Mouse (Mus musculus) retina, postnatal 7 days (tissue): ENCODE results near the gene Tex11.
"Not testable (repeated sequence)": the region's sequence is repeated elsewhere in the genome, so short reads cannot be mapped to it uniquely, and the experiment has no call there.

Source experiments
- DNase-seq: peaks from one replicate; pipeline ENCODE4 v3.0.0-alpha.2; 2012; ENCODE audit warnings: low read depth, low spot score

Gene Tex11

GRCm38 (mm10) chrX:101059541-101059940 lies at the start of gene Tex11:
Gene Tex11 (minus strand): TSS chrX:101059667.
- no peak for DNase-seq

- DNase-seq = no peak
Observed at GRCm38 (mm10) chrX:101085920-101086319, 26.5 kb upstream of the Tex11 start, which contains the start of gene Slc7a3. Gene Slc7a3 (minus strand): TSS chrX:101086020.

GRCm38 (mm10) chrX:101085211-101085610 lies 25.7 kb upstream of the Tex11 start:
- not testable (repeated sequence) for DNase-seq

- no peak for DNase-seq
Observed at GRCm38 (mm10) chrX:101084192-101084591, 24.7 kb upstream of the Tex11 start.

GRCm38 (mm10) chrX:101065245-101065644 lies 5.8 kb upstream of the Tex11 start:
- no peak for DNase-seq

GRCm38 (mm10) chrX:101063503-101063902 lies 4.0 kb upstream of the Tex11 start:
- no peak for DNase-seq

- no peak for DNase-seq
Observed at GRCm38 (mm10) chrX:100943640-100944039, 115.8 kb downstream of the Tex11 start.

- DNase-seq = no peak
Observed at GRCm38 (mm10) chrX:100839211-100839610, 220.3 kb downstream of the Tex11 start.

- no peak for DNase-seq
Observed at GRCm38 (mm10) chrX:100832806-100833205, 226.7 kb downstream of the Tex11 start.

- DNase-seq = no peak
Observed at GRCm38 (mm10) chrX:100825557-100825956, 233.9 kb downstream of the Tex11 start.

GRCm38 (mm10) chrX:100821149-100821548 lies 238.3 kb downstream of the Tex11 start:
- no peak for DNase-seq

GRCm38 (mm10) chrX:100818681-100819080 lies 240.8 kb downstream of the Tex11 start:
- no peak for DNase-seq

- no peak for DNase-seq
Observed at GRCm38 (mm10) chrX:100815766-100816165, 243.7 kb downstream of the Tex11 start.

GRCm38 (mm10) chrX:100814139-100814538 lies 245.3 kb downstream of the Tex11 start:
- no peak for DNase-seq

- DNase-seq = no peak
Observed at GRCm38 (mm10) chrX:100811129-100811528, 248.3 kb downstream of the Tex11 start.

- DNase-seq = no peak
Observed at GRCm38 (mm10) chrX:100802034-100802433, 257.4 kb downstream of the Tex11 start.

- DNase-seq = no peak
Observed at GRCm38 (mm10) chrX:100800643-100801042, 258.8 kb downstream of the Tex11 start.

- no peak for DNase-seq
Observed at GRCm38 (mm10) chrX:100797851-100798527, 261.5 kb downstream of the Tex11 start.

GRCm38 (mm10) chrX:100797370-100797769 lies 262.1 kb downstream of the Tex11 start:
- DNase-seq = no peak

- no peak for DNase-seq
Observed at GRCm38 (mm10) chrX:100796741-100797090, 262.8 kb downstream of the Tex11 start.

- no peak for DNase-seq
Observed at GRCm38 (mm10) chrX:100796041-100796740, 263.3 kb downstream of the Tex11 start.

- no peak for DNase-seq
Observed at GRCm38 (mm10) chrX:100789322-100789721, 270.1 kb downstream of the Tex11 start.
